Mouse (Mus musculus): ENCODE data around the gene Serpinb1a. TPM values are rescaled to one million over a fixed set of nuclear protein-coding genes. Genes with fewer than 3 reads are reported as not detected.

Gene Serpinb1a
- total and polyA plus RNA-seq, 2 experiments, result 5.1 to 11.2 TPM

DNA sequence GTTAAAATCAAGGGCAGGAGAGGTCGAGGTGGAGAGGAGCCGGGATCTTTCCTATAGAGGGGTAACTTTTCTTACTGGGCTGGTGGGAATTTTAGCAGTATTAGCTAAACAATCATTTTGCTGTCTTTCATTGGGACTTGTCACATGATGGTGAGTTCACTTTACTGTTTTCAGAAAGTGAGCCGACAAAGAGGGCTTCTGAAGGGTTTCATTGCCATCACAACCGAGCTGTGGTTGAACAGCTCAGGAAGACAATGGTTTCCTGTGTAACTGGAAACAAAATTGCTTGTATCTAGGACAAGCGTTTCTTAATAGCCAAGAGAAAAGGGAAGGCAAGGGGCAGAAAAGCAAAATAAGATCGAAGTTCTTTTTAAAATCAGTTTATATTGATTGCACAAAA, 17.7 kb downstream of the Serpinb1a start:
- Histone ChIP-seq H3K9ac (ENCODE audit: low read depth, low read length) (no peak overlapping the region), H3K4me1 (ENCODE audit: control insufficient read depth, insufficient read depth, low read length) (peaks cover 1% of the 10 kb centered on the region; the same call in 1 of the 2 replicates), H3K27me3 (ENCODE audit: control insufficient read depth, insufficient read depth, low read length) (no peaks in the 10 kb centered on the region), H3K27ac (replicated peaks; ENCODE audit: insufficient read depth, low read depth, low read length) (no peak overlapping the region), H3K36me3 (ENCODE audit: control insufficient read depth, insufficient read depth, low read length) (no peaks in the 10 kb centered on the region), H3K79me2 (ENCODE audit: control insufficient read depth, insufficient read depth, low read length) (no peaks in the 10 kb centered on the region), H3K4me3 (ENCODE audit: insufficient read depth, low read depth, low read length) (no peak overlapping the region)
- WGBS, result 83% methylated on average over 6 of the region's 6 CpGs
- no peak for DNase-seq (ENCODE audit: extremely low read depth, low read depth, low spot score)
- no peak for TF ChIP-seq POLR2A (IDR thresholded peaks at IDR 0.05; ENCODE audit: extremely low read depth, insufficient read depth, low read length)
- TF ChIP-seq CTCF (IDR thresholded peaks at IDR 0.05; ENCODE audit: low read depth, low read length), result no peak

DNA sequence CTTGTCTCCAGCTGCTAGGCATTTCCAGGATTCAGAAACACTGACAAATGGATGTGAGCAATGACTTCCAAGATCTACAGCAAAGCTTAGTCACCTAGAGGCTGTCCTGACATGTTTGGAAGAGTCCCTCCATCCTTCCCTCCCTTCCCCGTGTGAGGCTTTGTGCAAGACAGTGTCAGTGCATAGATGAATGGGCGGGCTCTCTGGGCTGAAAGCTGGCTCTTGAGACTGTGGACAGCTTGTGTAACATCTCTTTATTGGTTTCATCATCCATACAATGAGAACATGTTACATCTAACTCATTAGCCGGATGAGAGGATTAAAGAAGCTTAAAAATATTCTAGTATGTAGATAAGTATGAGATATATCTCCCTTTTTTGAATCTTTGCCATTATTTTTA, 18.2 kb downstream of the Serpinb1a start:
- Histone ChIP-seq H3K36me3 (ENCODE audit: control insufficient read depth, insufficient read depth, low read length) (no peaks in the 10 kb centered on the region), H3K79me2 (ENCODE audit: control insufficient read depth, insufficient read depth, low read length) (no peaks in the 10 kb centered on the region), H3K9ac (ENCODE audit: low read depth, low read length) (no peak overlapping the region), H3K27me3 (ENCODE audit: control insufficient read depth, insufficient read depth, low read length) (no peaks in the 10 kb centered on the region), H3K4me1 (ENCODE audit: control insufficient read depth, insufficient read depth, low read length) (peaks cover 4% of the 10 kb centered on the region), H3K27ac (replicated peaks; ENCODE audit: insufficient read depth, low read depth, low read length) (no peak overlapping the region), H3K4me3 (ENCODE audit: insufficient read depth, low read depth, low read length) (no peak overlapping the region)
- 81% methylated on average over 3 of the region's 3 CpGs for WGBS
- no peak for TF ChIP-seq POLR2A (IDR thresholded peaks at IDR 0.05; ENCODE audit: extremely low read depth, insufficient read depth, low read length)
- no peak for TF ChIP-seq CTCF (IDR thresholded peaks at IDR 0.05; ENCODE audit: low read depth, low read length)
- DNase-seq (ENCODE audit: extremely low read depth, low read depth, low spot score), result no peak

DNA sequence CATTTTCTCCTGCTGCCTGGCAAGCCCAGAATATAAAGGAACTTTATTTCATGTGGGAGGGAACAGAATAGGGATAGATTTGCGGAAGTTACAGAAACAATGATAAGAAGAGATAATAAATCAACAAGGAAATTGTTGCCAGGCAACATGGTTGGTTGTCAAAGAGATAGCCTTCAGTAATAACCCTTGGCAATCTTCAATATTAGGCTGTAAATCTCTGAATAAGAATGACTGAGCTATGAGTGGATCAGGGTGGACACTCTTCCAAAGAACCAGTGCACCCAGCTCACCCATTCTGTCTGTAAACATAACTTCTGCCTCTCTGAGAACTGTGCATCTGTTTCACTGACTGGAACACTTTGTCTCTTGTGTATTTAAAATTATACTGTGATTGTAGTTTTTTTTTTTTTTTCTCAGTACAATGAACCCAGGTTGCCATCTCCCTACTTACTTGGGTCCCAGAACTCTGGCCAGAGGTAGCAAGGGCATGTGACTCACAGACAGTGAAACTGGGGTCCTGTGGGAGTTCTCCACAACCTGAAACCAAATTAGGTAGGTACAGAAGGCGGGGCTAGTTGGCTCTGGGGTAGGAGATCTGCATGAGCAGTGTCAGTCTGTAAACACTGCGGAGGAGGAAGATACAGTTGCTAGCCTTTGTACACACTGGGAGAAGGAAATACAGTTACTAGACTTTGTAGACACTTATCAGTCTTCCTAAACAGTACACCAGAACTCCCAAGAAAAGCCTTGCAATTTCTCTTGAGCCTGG, 19.3 kb downstream of the Serpinb1a start:
- Histone ChIP-seq H3K36me3 (ENCODE audit: control insufficient read depth, insufficient read depth, low read length) (no peaks in the 10 kb centered on the region), H3K9ac (ENCODE audit: low read depth, low read length) (no peak overlapping the region), H3K79me2 (ENCODE audit: control insufficient read depth, insufficient read depth, low read length) (no peaks in the 10 kb centered on the region), H3K27me3 (ENCODE audit: control insufficient read depth, insufficient read depth, low read length) (no peaks in the 10 kb centered on the region), H3K27ac (replicated peaks; ENCODE audit: insufficient read depth, low read depth, low read length) (no peak overlapping the region), H3K4me1 (ENCODE audit: control insufficient read depth, insufficient read depth, low read length) (peaks cover 9% of the 10 kb centered on the region), H3K4me3 (ENCODE audit: insufficient read depth, low read depth, low read length) (no peak overlapping the region)
- 84% methylated on average over 3 of the region's 3 CpGs for WGBS
- TF ChIP-seq POLR2A (IDR thresholded peaks at IDR 0.05; ENCODE audit: extremely low read depth, insufficient read depth, low read length), result no peak
- TF ChIP-seq CTCF (IDR thresholded peaks at IDR 0.05; ENCODE audit: low read depth, low read length), result no peak
- no peak for DNase-seq (ENCODE audit: extremely low read depth, low read depth, low spot score)

- TF ChIP-seq CTCF (IDR thresholded peaks at IDR 0.05; ENCODE audit: low read depth, low read length), result no peak
- TF ChIP-seq POLR2A (IDR thresholded peaks at IDR 0.05; ENCODE audit: extremely low read depth, insufficient read depth, low read length), result no peak
- Histone ChIP-seq H3K4me3 (ENCODE audit: insufficient read depth, low read depth, low read length) (no peak overlapping the region), H3K27me3 (ENCODE audit: control insufficient read depth, insufficient read depth, low read length) (no peaks in the 10 kb centered on the region), H3K36me3 (ENCODE audit: control insufficient read depth, insufficient read depth, low read length) (no peaks in the 10 kb centered on the region), H3K27ac (replicated peaks; ENCODE audit: insufficient read depth, low read depth, low read length) (no peak overlapping the region), H3K9ac (ENCODE audit: low read depth, low read length) (no peak overlapping the region), H3K4me1 (ENCODE audit: control insufficient read depth, insufficient read depth, low read length) (peaks cover 19% of the 10 kb centered on the region), H3K79me2 (ENCODE audit: control insufficient read depth, insufficient read depth, low read length) (no peaks in the 10 kb centered on the region)
- WGBS, result 85% methylated on average over 4 of the region's 4 CpGs
- no peak for DNase-seq (ENCODE audit: extremely low read depth, low read depth, low spot score)
Observed at GRCm38 (mm10) chr13:32828886-32829285, 22.1 kb downstream of the Serpinb1a start.

- H3K4me1 ChIP-seq (ENCODE audit: control insufficient read depth, insufficient read depth, low read length), result peaks cover 26% of the 10 kb centered on the region
- H3K9ac ChIP-seq (ENCODE audit: low read depth, low read length), result no peak overlapping the region
- peak; percentile 76 for DNase-seq (ENCODE audit: extremely low read depth, low read depth, low spot score)
- no peak overlapping the region for H3K4me3 ChIP-seq (ENCODE audit: insufficient read depth, low read depth, low read length)
- H3K27ac ChIP-seq (replicated peaks; ENCODE audit: insufficient read depth, low read depth, low read length), result peak overlapping the region; percentile 95
- whole genome bisulfite sequencing, result 13% methylated on average over 4 of the region's 4 CpGs
- H3K27me3 ChIP-seq (ENCODE audit: control insufficient read depth, insufficient read depth, low read length), result no peaks in the 10 kb centered on the region
- TF ChIP-seq CTCF (IDR thresholded peaks at IDR 0.05; ENCODE audit: low read depth, low read length) (peak; percentile 74), POLR2A (IDR thresholded peaks at IDR 0.05; ENCODE audit: extremely low read depth, insufficient read depth, low read length) (no peak)
- no peaks in the 10 kb centered on the region for H3K79me2 ChIP-seq (ENCODE audit: control insufficient read depth, insufficient read depth, low read length)
- H3K36me3 ChIP-seq (ENCODE audit: control insufficient read depth, insufficient read depth, low read length), result no peaks in the 10 kb centered on the region
Observed at GRCm38 (mm10) chr13:32827951-32828350, 23.0 kb downstream of the Serpinb1a start.
